Mouse (Mus musculus) brown adipose tissue, adult 24 weeks (tissue): ENCODE measurements at regions not wholly inside any gene's neighbourhood (a gene's known extent, or its start where the extent isn't known, plus 50 kb on each side); places are given as distances from the start of the nearest gene placed in this dataset.

Experiments used
- H3K27ac ChIP-seq: fragments of 200-500 bp; replicated peaks from 2 replicates; pipeline ENCODE4 v1.5.1; 2012; ENCODE audit warnings: low read depth, mild to moderate bottlenecking, low read length
- H3K4me1 ChIP-seq: fragments of 200-500 bp; 2 replicates; pipeline ENCODE4 v1.6.1; 2012; ENCODE audit warnings: low read length, mixed read lengths; ENCODE audit not compliant: control insufficient read depth, insufficient read depth, insufficient read length
- H3K4me3 ChIP-seq: fragments of 200-500 bp; 2 replicates; pipeline ENCODE4 v1.5.1; 2012; ENCODE audit warnings: low read depth, mild to moderate bottlenecking, low read length, moderate library complexity; ENCODE audit not compliant: insufficient read depth

DNA sequence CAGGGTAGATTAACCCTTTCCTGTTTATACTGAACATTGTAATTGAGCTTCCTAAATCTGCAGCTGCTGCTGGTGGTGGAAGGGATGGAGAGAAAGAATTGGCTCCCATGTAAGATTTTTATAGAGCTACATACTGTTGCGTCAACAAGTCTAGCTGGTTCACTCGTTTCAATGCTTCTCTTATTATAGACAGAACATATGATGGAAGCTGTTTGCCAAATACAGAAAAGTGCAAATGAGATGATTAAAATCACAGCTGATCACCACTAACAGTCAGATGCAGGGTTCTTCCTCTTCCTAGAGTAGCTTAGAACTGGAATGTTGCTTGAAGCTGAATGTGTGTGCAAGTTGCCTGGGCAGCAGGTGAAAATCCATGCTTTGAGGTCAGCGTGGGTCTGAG is 152.8 kb downstream of the Ackr3 start:
- H3K27ac ChIP-seq = no peak overlapping the region
- no peaks in the 10 kb centered on the region for H3K4me1 ChIP-seq
- no peak overlapping the region for H3K4me3 ChIP-seq

DNA sequence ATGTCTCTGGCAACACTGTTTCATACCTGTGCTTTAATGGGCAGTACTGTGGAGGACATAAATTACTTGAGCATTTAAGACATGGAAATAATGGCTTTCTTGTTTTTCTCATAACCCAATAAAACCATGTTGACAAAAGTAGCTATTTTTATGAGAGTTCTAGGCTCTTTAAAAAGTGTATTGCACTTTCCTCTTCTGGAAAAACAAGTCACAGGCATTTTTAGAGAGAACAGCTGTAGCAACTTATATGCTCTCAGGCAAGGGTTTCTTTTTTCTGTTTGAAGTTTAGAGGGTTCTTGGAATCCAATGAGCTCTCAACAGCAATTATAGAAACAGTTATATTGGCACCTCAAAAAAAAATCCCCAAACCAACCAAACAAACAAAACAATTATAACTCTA is 153.6 kb downstream of the Ackr3 start:
- no peak overlapping the region for H3K4me3 ChIP-seq
- H3K4me1 ChIP-seq = no peaks in the 10 kb centered on the region
- no peak overlapping the region for H3K27ac ChIP-seq

DNA sequence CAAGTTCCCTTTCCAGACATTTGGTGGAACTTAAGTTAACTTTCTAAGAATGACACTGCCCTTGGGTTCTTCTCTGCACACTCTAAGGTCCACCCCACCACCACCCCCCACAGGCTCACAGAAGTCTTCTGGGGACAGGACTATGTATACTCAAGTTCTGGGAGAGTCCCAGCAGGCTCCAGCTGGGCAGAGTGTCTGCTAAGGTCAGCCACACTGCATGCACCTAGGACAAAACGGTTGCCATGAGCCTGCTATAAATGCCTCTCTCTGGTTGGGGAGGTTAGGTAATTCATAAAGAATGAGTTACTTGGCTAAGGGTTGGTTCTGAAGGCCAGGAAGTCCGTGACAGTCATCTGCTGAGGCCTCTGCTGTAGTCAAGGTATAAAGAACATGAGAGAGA is 155.2 kb downstream of the Ackr3 start:
- Histone ChIP-seq H3K4me3 (no peak overlapping the region), H3K4me1 (no peaks in the 10 kb centered on the region), H3K27ac (no peak overlapping the region)

GRCm38 (mm10) chr1:90360065-90360464 is 156.3 kb downstream of the Ackr3 start:
- no peak overlapping the region for H3K4me3 ChIP-seq
- no peak overlapping the region for H3K27ac ChIP-seq
- H3K4me1 ChIP-seq = no peaks in the 10 kb centered on the region

DNA sequence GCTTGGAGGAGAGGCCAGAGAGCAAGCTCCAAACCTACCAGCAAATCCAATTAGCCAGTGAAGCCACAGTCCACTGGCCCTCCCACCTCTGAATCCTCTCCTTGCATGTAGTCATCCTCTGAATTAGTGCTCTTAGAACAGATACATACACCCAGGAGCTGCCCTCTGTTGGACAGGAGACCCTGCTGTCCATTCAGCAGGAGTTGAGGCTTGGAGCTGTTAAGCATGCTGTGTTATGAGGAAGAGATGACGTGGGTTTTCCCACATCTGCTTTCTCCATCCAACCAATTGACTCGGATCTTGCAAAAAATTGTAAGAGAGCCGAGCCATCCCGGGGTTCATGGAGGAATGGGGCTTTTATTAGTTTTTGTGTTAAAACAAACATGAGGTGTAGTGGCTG is 160.7 kb downstream of the Ackr3 start:
- H3K27ac ChIP-seq = no peak overlapping the region
- no peaks in the 10 kb centered on the region for H3K4me1 ChIP-seq
- no peak overlapping the region for H3K4me3 ChIP-seq

GRCm38 (mm10) chr1:90368581-90368980 is 164.8 kb downstream of the Ackr3 start:
- Histone ChIP-seq H3K27ac (no peak overlapping the region), H3K4me3 (no peak overlapping the region), H3K4me1 (no peaks in the 10 kb centered on the region)

GRCm38 (mm10) chr1:90369287-90369686 is 165.5 kb downstream of the Ackr3 start:
- Histone ChIP-seq H3K4me3 (no peak overlapping the region), H3K27ac (no peak overlapping the region), H3K4me1 (no peaks in the 10 kb centered on the region)

- Histone ChIP-seq H3K27ac (no peak overlapping the region), H3K4me1 (no peaks in the 10 kb centered on the region), H3K4me3 (no peak overlapping the region)
Observed at GRCm38 (mm10) chr1:90370766-90371165, 167.0 kb downstream of the Ackr3 start.

DNA sequence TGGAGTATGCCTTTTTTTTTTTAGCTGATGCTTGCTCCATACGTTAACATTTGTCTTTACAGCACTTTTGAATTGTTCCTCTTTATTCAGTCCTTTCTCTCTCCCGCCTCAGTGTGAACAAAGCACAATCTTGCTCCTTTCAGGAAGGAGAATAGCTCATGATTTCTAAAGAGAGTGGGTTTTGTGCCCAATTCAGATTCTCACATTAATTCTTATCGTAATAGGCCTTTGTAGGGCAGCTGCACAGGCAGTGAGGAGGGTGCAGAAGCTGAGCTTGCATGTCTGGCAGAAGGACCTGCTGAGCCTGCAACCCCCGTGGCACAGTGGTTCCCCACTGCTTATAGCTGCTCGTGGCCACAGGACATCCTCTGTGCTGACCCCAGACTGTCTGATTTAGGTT is 169.2 kb downstream of the Ackr3 start:
- Histone ChIP-seq H3K4me3 (no peak overlapping the region), H3K4me1 (no peaks in the 10 kb centered on the region), H3K27ac (no peak overlapping the region)

DNA sequence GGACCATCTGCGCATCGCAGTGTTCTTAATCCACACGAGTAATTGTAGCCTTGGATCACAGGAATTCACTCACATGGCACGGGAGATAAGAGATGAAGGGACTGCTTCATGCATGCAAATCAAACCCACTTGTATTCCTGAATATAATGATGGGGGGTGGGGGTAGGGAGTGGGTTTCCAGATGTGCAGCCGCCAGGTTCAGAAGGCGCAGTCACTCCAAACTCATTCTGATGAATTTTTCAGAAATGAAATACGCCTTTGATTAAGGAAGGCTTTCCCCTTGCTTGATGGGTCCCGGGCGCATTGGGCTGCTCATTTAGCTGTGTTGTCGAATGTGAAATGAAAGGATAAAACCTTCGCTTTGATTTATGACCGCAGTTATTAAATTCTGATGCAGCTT is 170.7 kb downstream of the Ackr3 start:
- Histone ChIP-seq H3K4me1 (no peaks in the 10 kb centered on the region), H3K4me3 (no peak overlapping the region), H3K27ac (no peak overlapping the region)

GRCm38 (mm10) chr1:90380034-90380705 is 176.4 kb downstream of the Ackr3 start:
- Histone ChIP-seq H3K4me1 (no peaks in the 10 kb centered on the region), H3K27ac (no peak overlapping the region), H3K4me3 (no peak overlapping the region)

DNA sequence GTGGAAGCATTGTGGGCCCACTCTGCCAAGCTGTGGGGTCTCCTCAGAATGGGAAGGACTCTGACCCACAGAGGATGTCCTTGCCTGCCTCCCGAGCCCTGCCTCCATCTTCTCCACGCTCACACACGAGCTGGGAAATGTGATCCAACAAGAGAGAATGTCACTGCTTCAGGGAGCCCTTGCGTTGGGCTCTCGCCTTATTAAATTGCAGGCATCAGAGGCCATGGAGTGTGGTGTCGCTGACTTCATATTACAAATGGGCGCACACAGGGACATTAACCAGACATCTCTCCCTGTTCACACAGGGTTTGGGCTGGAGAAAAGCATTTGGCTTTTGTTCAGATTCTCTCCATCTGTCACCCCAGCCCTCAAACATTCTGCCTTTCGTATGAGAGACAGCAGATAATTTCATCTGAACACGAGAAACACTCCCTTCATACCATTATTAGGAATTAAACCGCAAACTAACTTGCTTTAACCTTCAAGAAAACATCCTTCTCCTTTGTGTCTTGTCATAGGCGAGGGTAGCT is 179.2 kb downstream of the Ackr3 start:
- Histone ChIP-seq H3K4me3 (no peak overlapping the region), H3K27ac (no peak overlapping the region), H3K4me1 (no peaks in the 10 kb centered on the region)

DNA sequence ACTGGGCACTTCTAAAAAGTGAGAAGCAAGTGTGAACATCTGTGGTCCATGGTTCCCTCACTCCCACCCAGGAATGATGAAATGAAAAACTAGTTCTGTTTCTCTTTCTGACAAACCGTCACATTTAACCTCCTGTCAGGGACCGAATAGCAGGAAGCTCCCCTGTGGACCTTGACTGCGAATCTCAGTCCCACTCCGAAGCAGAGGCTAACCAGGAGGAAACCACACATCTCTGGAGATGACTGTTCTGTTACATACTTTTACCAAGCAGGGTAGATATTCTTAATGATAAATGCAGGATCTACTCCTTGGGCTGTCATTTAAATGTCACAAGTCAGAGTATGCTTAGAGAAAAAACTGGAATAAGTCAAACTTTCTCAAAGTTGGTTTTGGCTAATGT is 181.2 kb downstream of the Ackr3 start:
- Histone ChIP-seq H3K27ac (no peak overlapping the region), H3K4me3 (no peak overlapping the region), H3K4me1 (no peaks in the 10 kb centered on the region)

DNA sequence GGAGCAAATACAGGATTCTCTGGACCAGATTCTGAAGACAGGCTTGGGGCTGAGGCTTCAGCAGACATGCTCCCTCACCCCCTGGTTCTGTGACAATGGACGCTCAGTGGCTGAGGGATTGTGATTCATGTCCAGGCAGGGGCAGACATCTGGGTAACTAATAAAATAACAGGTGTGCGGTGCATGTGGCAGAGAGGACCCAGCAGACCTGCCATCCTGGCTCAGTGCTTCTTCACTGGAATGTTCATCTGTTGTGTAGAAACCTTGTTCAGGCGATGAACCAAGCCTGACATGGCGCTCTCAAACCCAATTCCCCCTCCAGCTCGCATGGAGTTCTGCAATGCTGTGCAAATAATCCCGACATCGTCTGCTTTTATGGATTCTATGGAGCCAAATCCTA is 183.0 kb downstream of the Ackr3 start:
- Histone ChIP-seq H3K27ac (no peak overlapping the region), H3K4me1 (no peaks in the 10 kb centered on the region), H3K4me3 (no peak overlapping the region)

- H3K4me1 ChIP-seq = no peaks in the 10 kb centered on the region
- no peak overlapping the region for H3K4me3 ChIP-seq
- H3K27ac ChIP-seq = no peak overlapping the region
Observed at GRCm38 (mm10) chr1:90390422-90390821, 186.6 kb downstream of the Ackr3 start.

GRCm38 (mm10) chr1:90393861-90394260 is 190.1 kb downstream of the Ackr3 start:
- Histone ChIP-seq H3K4me1 (no peaks in the 10 kb centered on the region), H3K4me3 (no peak overlapping the region), H3K27ac (no peak overlapping the region)
